Mouse (Mus musculus): ENCODE data around the gene Glb1l3. TPM values are rescaled to one million over a fixed set of nuclear protein-coding genes. Genes with fewer than 3 reads are reported as not detected.

Glb1l3 gene
- polyA plus RNA-seq, 1 experiment = not detected

DNA sequence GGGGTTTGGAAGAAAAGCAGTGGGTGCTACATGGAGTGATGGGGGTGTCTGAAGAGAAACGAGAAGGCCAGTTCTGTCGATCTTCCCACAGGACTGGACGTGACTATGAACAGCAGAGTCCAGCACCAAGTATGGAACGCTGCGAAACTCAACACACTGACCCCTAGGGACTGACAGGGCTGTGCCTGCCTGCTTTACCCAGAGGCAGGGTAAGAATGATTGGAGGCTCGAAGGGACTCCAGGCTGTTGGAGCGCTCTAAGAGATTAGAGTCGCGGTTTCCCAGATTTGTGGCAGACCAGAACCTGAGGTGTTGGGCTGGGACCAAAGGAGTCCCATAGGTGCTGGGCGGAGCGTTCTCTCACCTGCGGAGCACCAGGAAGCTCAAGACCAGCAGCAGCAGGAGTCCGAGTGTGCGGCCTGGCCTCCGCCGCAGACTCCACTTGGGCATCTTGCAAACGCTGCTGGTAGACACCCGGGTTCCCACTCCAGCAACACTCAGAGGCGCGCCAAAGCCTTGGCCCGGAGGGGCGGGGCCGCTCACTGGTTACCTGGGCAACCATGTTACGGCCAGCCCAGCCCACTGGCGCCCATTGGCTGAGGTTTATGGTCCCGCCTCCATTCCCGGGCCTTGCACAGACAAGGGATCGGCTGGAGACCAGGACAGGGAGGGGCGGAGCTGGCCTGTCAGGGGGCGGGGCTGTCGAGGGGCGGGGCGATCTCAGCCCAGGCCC, 54.6 kb downstream of the Glb1l3 start, which contains the start of gene Glb1l2:
Glb1l2 (minus strand) TSS at position 534 of the 732 bp plus-strand sequence.
- H3K4me2 ChIP-seq (ENCODE audit: low read depth) = no peak within 1 kb of the TSS
- H3K4me3 ChIP-seq = no peak within 1 kb of the TSS
- H3K79me2 ChIP-seq (ENCODE audit: control insufficient read depth, insufficient read depth) = no peaks in the 10 kb centered on the region
- H3K27me3 ChIP-seq (ENCODE audit: control insufficient read depth, insufficient read depth, insufficient read length) = no peaks in the 10 kb centered on the region
- H3ac ChIP-seq (ENCODE audit: control insufficient read depth, insufficient read length) = no peak within 1 kb of the TSS
- no peaks in the 10 kb centered on the region for H3K36me3 ChIP-seq (ENCODE audit: control insufficient read depth, insufficient read depth)
- TF ChIP-seq E2F4 (IDR thresholded peaks at IDR 0.05; ENCODE audit: insufficient read depth) = no peak
- TF ChIP-seq MAX (IDR thresholded peaks at IDR 0.05; ENCODE audit: low read depth) = no peak
- TF ChIP-seq TCF3 (IDR thresholded peaks at IDR 0.05; ENCODE audit: insufficient read length, low read depth) = no peak
- no peak for TF ChIP-seq POLR2AphosphoS2 (IDR thresholded peaks at IDR 0.05; ENCODE audit: insufficient read length, low read depth)
- no peak for TF ChIP-seq MYOG (IDR thresholded peaks at IDR 0.05; ENCODE audit: control insufficient read depth in 1 of 3, insufficient read depth in 1 of 3, insufficient read length in 2 of 3, low read depth in 2 of 3)
- no peak for TF ChIP-seq POLR2A (IDR thresholded peaks at IDR 0.05; ENCODE audit: insufficient read length, low read depth)
- no peak for TF ChIP-seq MYOD1 (IDR thresholded peaks at IDR 0.05; ENCODE audit: control insufficient read depth in 1 of 3, insufficient read length in 2 of 3, low read depth in 2 of 3)
- TF ChIP-seq REST (IDR thresholded peaks at IDR 0.05; ENCODE audit: insufficient read depth, insufficient read length) = no peak
- no peak for TF ChIP-seq USF1 (IDR thresholded peaks at IDR 0.05; ENCODE audit: low read depth)

GRCm38 (mm10) chr9:26804321-26804720, 56.4 kb downstream of the Glb1l3 start:
- Histone ChIP-seq H3K27me3 (ENCODE audit: control insufficient read depth, insufficient read depth, insufficient read length) (no peaks in the 10 kb centered on the region), H3K36me3 (ENCODE audit: control insufficient read depth, insufficient read depth) (no peaks in the 10 kb centered on the region), H3ac (ENCODE audit: control insufficient read depth, insufficient read length) (no peak overlapping the region), H3K79me2 (ENCODE audit: control insufficient read depth, insufficient read depth) (no peaks in the 10 kb centered on the region), H3K4me2 (ENCODE audit: low read depth) (no peak overlapping the region), H3K4me3 (no peak overlapping the region)
- TF ChIP-seq POLR2A (IDR thresholded peaks at IDR 0.05; ENCODE audit: insufficient read length, low read depth) (no peak), TCF12 (IDR thresholded peaks at IDR 0.05; ENCODE audit: insufficient read depth, poor library complexity, severe bottlenecking) (no peak), USF1 (IDR thresholded peaks at IDR 0.05; ENCODE audit: low read depth) (no peak), MYOG (IDR thresholded peaks at IDR 0.05; ENCODE audit: control insufficient read depth in 1 of 3, insufficient read depth in 1 of 3, insufficient read length in 2 of 3, low read depth in 2 of 3) (no peak), CEBPB (IDR thresholded peaks at IDR 0.05; ENCODE audit: insufficient read depth, poor library complexity, severe bottlenecking) (no peak), E2F4 (IDR thresholded peaks at IDR 0.05; ENCODE audit: insufficient read depth) (no peak), MYOD1 (IDR thresholded peaks at IDR 0.05; ENCODE audit: control insufficient read depth in 1 of 3, insufficient read length in 2 of 3, low read depth in 2 of 3) (no peak), TCF3 (IDR thresholded peaks at IDR 0.05; ENCODE audit: insufficient read length, low read depth) (no peak), MAX (IDR thresholded peaks at IDR 0.05; ENCODE audit: low read depth) (no peak), POLR2AphosphoS2 (IDR thresholded peaks at IDR 0.05; ENCODE audit: insufficient read length, low read depth) (no peak), SRF (IDR thresholded peaks at IDR 0.05; ENCODE audit: control insufficient read depth, insufficient read length, low read depth) (no peak), REST (IDR thresholded peaks at IDR 0.05; ENCODE audit: insufficient read depth, insufficient read length) (no peak)

GRCm38 (mm10) chr9:26800357-26800756, 60.3 kb downstream of the Glb1l3 start:
- no peak overlapping the region for H3K4me3 ChIP-seq

DNA sequence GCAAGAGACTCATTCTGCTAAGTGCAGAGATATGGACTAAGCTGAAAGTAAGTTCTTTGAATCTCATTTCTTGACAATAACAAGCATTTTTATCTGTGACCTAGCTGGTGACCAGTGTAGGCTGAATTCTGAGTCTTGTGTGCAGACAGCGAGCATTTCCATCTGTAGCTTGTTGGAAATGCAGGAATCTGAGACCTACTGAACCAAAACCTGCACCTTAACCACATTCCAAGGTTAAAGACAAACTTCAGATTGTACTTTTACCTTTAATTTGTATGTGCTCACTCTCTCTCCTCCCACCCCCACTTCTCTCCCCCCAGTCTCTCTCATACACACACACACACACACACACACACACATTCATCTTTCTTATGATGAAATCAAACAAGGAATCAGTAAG, 62.0 kb downstream of the Glb1l3 start:
- H3K27me3 ChIP-seq (ENCODE audit: control insufficient read depth, insufficient read depth, insufficient read length) = no peaks in the 10 kb centered on the region
- H3K4me2 ChIP-seq (ENCODE audit: low read depth) = no peak overlapping the region
- no peak overlapping the region for H3K4me3 ChIP-seq
- H3K79me2 ChIP-seq (ENCODE audit: control insufficient read depth, insufficient read depth) = no peaks in the 10 kb centered on the region
- TF ChIP-seq POLR2A (IDR thresholded peaks at IDR 0.05; ENCODE audit: insufficient read length, low read depth) = no peak
- TF ChIP-seq MYOD1 (IDR thresholded peaks at IDR 0.05; ENCODE audit: control insufficient read depth in 1 of 3, insufficient read length in 2 of 3, low read depth in 2 of 3) = no peak
- no peak for TF ChIP-seq REST (IDR thresholded peaks at IDR 0.05; ENCODE audit: insufficient read depth, insufficient read length)
- TF ChIP-seq CEBPB (IDR thresholded peaks at IDR 0.05; ENCODE audit: insufficient read depth, poor library complexity, severe bottlenecking) = no peak
- TF ChIP-seq POLR2AphosphoS2 (IDR thresholded peaks at IDR 0.05; ENCODE audit: insufficient read length, low read depth) = no peak
- no peak for TF ChIP-seq SRF (IDR thresholded peaks at IDR 0.05; ENCODE audit: control insufficient read depth, insufficient read length, low read depth)
- no peak for TF ChIP-seq USF1 (IDR thresholded peaks at IDR 0.05; ENCODE audit: low read depth)
- TF ChIP-seq MAX (IDR thresholded peaks at IDR 0.05; ENCODE audit: low read depth) = no peak
- no peak for TF ChIP-seq TCF3 (IDR thresholded peaks at IDR 0.05; ENCODE audit: insufficient read length, low read depth)
- no peak for TF ChIP-seq E2F4 (IDR thresholded peaks at IDR 0.05; ENCODE audit: insufficient read depth)
- no peak for TF ChIP-seq TCF12 (IDR thresholded peaks at IDR 0.05; ENCODE audit: insufficient read depth, poor library complexity, severe bottlenecking)
- no peak for TF ChIP-seq MYOG (IDR thresholded peaks at IDR 0.05; ENCODE audit: control insufficient read depth in 1 of 3, insufficient read depth in 1 of 3, insufficient read length in 2 of 3, low read depth in 2 of 3)
- H3ac ChIP-seq (ENCODE audit: control insufficient read depth, insufficient read length) = no peak overlapping the region
- H3K36me3 ChIP-seq (ENCODE audit: control insufficient read depth, insufficient read depth) = no peaks in the 10 kb centered on the region

More at GRCm38 (mm10) chr9:26800357-26800756, 60.3 kb downstream of the Glb1l3 start:
- Histone ChIP-seq H3K79me2 (ENCODE audit: control insufficient read depth, insufficient read depth) (no peaks in the 10 kb centered on the region), H3K27me3 (ENCODE audit: control insufficient read depth, insufficient read depth, insufficient read length) (no peaks in the 10 kb centered on the region), H3ac (ENCODE audit: control insufficient read depth, insufficient read length) (no peak overlapping the region), H3K36me3 (ENCODE audit: control insufficient read depth, insufficient read depth) (no peaks in the 10 kb centered on the region), H3K4me2 (ENCODE audit: low read depth) (no peak overlapping the region)
- TF ChIP-seq MAX (IDR thresholded peaks at IDR 0.05; ENCODE audit: low read depth) (no peak), TCF3 (IDR thresholded peaks at IDR 0.05; ENCODE audit: insufficient read length, low read depth) (no peak), POLR2AphosphoS2 (IDR thresholded peaks at IDR 0.05; ENCODE audit: insufficient read length, low read depth) (no peak)

DNA sequence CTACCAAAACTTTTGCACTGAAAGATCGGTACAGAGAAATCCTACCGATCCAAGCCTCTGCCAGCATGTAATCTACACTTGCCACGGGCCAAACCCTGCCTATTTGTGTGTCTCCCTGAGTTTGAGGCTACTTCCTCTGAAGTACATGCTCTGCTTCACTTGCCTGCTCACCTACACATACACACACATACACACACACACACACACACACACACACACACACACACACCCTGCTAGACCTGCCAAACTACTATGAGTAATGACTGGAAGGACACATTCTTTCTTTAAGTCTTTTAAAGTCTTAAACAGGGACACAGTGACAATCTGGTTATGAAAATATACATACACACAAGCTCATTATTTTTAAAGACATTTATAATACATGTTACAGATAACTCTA, 62.5 kb downstream of the Glb1l3 start:
- Histone ChIP-seq H3K27me3 (ENCODE audit: control insufficient read depth, insufficient read depth, insufficient read length) (no peaks in the 10 kb centered on the region), H3K4me2 (ENCODE audit: low read depth) (no peak overlapping the region), H3K36me3 (ENCODE audit: control insufficient read depth, insufficient read depth) (no peaks in the 10 kb centered on the region), H3K4me3 (no peak overlapping the region), H3K79me2 (ENCODE audit: control insufficient read depth, insufficient read depth) (no peaks in the 10 kb centered on the region), H3ac (ENCODE audit: control insufficient read depth, insufficient read length) (no peak overlapping the region)
- no peak for TF ChIP-seq POLR2A (IDR thresholded peaks at IDR 0.05; ENCODE audit: insufficient read length, low read depth)
- no peak for TF ChIP-seq MYOD1 (IDR thresholded peaks at IDR 0.05; ENCODE audit: control insufficient read depth in 1 of 3, insufficient read length in 2 of 3, low read depth in 2 of 3)
- TF ChIP-seq USF1 (IDR thresholded peaks at IDR 0.05; ENCODE audit: low read depth) = no peak
- TF ChIP-seq REST (IDR thresholded peaks at IDR 0.05; ENCODE audit: insufficient read depth, insufficient read length) = no peak
- no peak for TF ChIP-seq CEBPB (IDR thresholded peaks at IDR 0.05; ENCODE audit: insufficient read depth, poor library complexity, severe bottlenecking)
- TF ChIP-seq TCF12 (IDR thresholded peaks at IDR 0.05; ENCODE audit: insufficient read depth, poor library complexity, severe bottlenecking) = no peak
- TF ChIP-seq E2F4 (IDR thresholded peaks at IDR 0.05; ENCODE audit: insufficient read depth) = no peak
- TF ChIP-seq MAX (IDR thresholded peaks at IDR 0.05; ENCODE audit: low read depth) = no peak
- no peak for TF ChIP-seq POLR2AphosphoS2 (IDR thresholded peaks at IDR 0.05; ENCODE audit: insufficient read length, low read depth)
- no peak for TF ChIP-seq MYOG (IDR thresholded peaks at IDR 0.05; ENCODE audit: control insufficient read depth in 1 of 3, insufficient read depth in 1 of 3, insufficient read length in 2 of 3, low read depth in 2 of 3)
- TF ChIP-seq TCF3 (IDR thresholded peaks at IDR 0.05; ENCODE audit: insufficient read length, low read depth) = no peak
- TF ChIP-seq SRF (IDR thresholded peaks at IDR 0.05; ENCODE audit: control insufficient read depth, insufficient read length, low read depth) = no peak

All from myocyte (in vitro differentiated cells).